Mouse (Mus musculus) kidney, adult 2 months (tissue): ENCODE measurements around the gene Dcun1d5.

Experiments used
- CTCF ChIP-seq: fragments of 200-500 bp; conservative IDR thresholded peaks from 2 replicates; pipeline ENCODE4 v1.5.1; 2011; ENCODE audit warnings: low read depth, mild to moderate bottlenecking, control low read depth, low read length, moderate library complexity, mixed read lengths; ENCODE audit not compliant: insufficient read depth, insufficient read length
- POLR2A ChIP-seq: fragments of 200-500 bp; IDR thresholded peaks from one replicate; pipeline ENCODE4 v1.6.1; 2011; ENCODE audit warnings: low read depth, low read length, control low read depth

- TF ChIP-seq CTCF (no peak), POLR2A (no peak)
Measured at GRCm38 (mm10) chr9:7154391-7154790, 29.9 kb upstream of the Dcun1d5 start.
